8 mouse cellular contexts compared by ENCODE assay signal in genomic region chr2:146612522-146613288, GRCm38 (mm10).
DNase-seq lines count a peak whose midpoint lies in the region; ATAC-seq and TF ChIP-seq lines count a peak whose summit lies in the region.

No protein-coding gene starts in this region.

- no peaks in the 10 kb centered on the region for H3K4me1 ChIP-seq in bone marrow, adult 2 months (ENCODE audit: control insufficient read depth, insufficient read depth, low read length)
- no peaks in the 10 kb centered on the region for H3K4me1 ChIP-seq in embryonic fibroblast, embryonic 13.5 days (ENCODE audit: control insufficient read depth, insufficient read depth, low read length)
- H3K4me1 ChIP-seq in hindbrain, embryonic 10.5 days (replicated peaks), result peaks cover 4% of the 10 kb centered on the region
- H3K4me1 ChIP-seq in small intestine, adult 2 months (ENCODE audit: control insufficient read depth, insufficient read depth, insufficient read length, low read length), result no peaks in the 10 kb centered on the region

- peak; percentile 55 for DNase-seq in CD4-positive, CD25-positive, alpha-beta regulatory T cell, adult 2 months (ENCODE audit: low read depth, low spot score)
- DNase-seq in hindbrain, embryonic 10.5 days (ENCODE audit: low spot score), result peak; percentile 74
- DNase-seq in left cerebral cortex, postnatal 4 days, result peak; percentile 67
- peak; percentile 62 for DNase-seq in mesoderm, embryonic 11.5 days (ENCODE audit: low read depth, low spot score)

- no peaks in the 10 kb centered on the region; the same call in 1 of the 2 replicates for H3K27me3 ChIP-seq in hindbrain, embryonic 10.5 days (ENCODE audit: insufficient read depth, poor library complexity, severe bottlenecking)
- no peaks in the 10 kb centered on the region for H3K27me3 ChIP-seq in small intestine, adult 2 months (ENCODE audit: control insufficient read depth, insufficient read depth, low read length)

- no peaks in the 10 kb centered on the region for H3K9me3 ChIP-seq in hindbrain, embryonic 10.5 days

- TF ChIP-seq POLR2A in bone marrow, adult 2 months (IDR thresholded peaks at IDR 0.05; ENCODE audit: borderline replicate concordance, control insufficient read depth, low read depth, low read length), result no peak
- no peak for TF ChIP-seq POLR2A in embryonic fibroblast, embryonic 13.5 days (IDR thresholded peaks at IDR 0.05; ENCODE audit: low read depth, low read length)
- no peak for TF ChIP-seq POLR2A in small intestine, adult 2 months (IDR thresholded peaks at IDR 0.05; ENCODE audit: low read depth, low read length)

- 11% methylated on average over 20 of the region's 20 CpGs for WGBS in bone marrow, adult 2 months
- WGBS in hindbrain, embryonic 10.5 days, result 10% methylated on average over 20 of the region's 20 CpGs
- 6% methylated on average over 20 of the region's 20 CpGs for WGBS in small intestine, adult 2 months

- no peak overlapping the region for H3K4me3 ChIP-seq in bone marrow, adult 2 months (replicated peaks; ENCODE audit: control insufficient read depth, low read depth, low read length)
- no peak overlapping the region for H3K4me3 ChIP-seq in embryonic fibroblast, embryonic 13.5 days (ENCODE audit: insufficient read depth, low read length)
- peak overlapping the region; percentile 44 for H3K4me3 ChIP-seq in hindbrain, embryonic 10.5 days
- no peak overlapping the region for H3K4me3 ChIP-seq in small intestine, adult 2 months (ENCODE audit: low read depth, low read length)

- TF ChIP-seq CTCF in bone marrow, adult 2 months (IDR thresholded peaks at IDR 0.05; ENCODE audit: control insufficient read depth, insufficient read depth, low read length), result peak; percentile 73
- peak; percentile 58; the same call in 1 of the 2 replicates for TF ChIP-seq CTCF in embryonic fibroblast, embryonic 13.5 days (IDR thresholded peaks at IDR 0.05; ENCODE audit: borderline replicate concordance, insufficient read depth, low read length)
- TF ChIP-seq CTCF in small intestine, adult 2 months (IDR thresholded peaks at IDR 0.05; ENCODE audit: extremely low read depth, insufficient read length, insufficient replicate concordance, low read depth, low read length), result peak; percentile 93

- no peak overlapping the region for H3K27ac ChIP-seq in bone marrow, adult 2 months (ENCODE audit: control insufficient read depth, insufficient read depth, low read depth, low read length, poor library complexity)
- no peak overlapping the region for H3K27ac ChIP-seq in embryonic fibroblast, embryonic 13.5 days (ENCODE audit: insufficient read depth, low read length)
- no peak overlapping the region; the same call in 1 of the 2 replicates for H3K27ac ChIP-seq in hindbrain, embryonic 10.5 days
- no peak overlapping the region for H3K27ac ChIP-seq in small intestine, adult 2 months (ENCODE audit: insufficient read depth, low read depth, low read length)

- no peaks in the 10 kb centered on the region for H3K36me3 ChIP-seq in hindbrain, embryonic 10.5 days
- no peaks in the 10 kb centered on the region for H3K36me3 ChIP-seq in small intestine, adult 2 months (ENCODE audit: control insufficient read depth, insufficient read depth, low read length)

- no peak for ATAC-seq in CD4-positive, CD25-positive, alpha-beta regulatory T cell, adult 4 months

- intact Hi-C loops in left cerebral cortex, postnatal 4 days (cut with DNase I), result loop anchor here (2.0 to 5.0 kb wide), 2 partner anchors 142 to 655 kb away; no protein-coding TSS in a partner anchor
